Mouse (Mus musculus): ENCODE data around the gene Pgbd5.

GRCm38 (mm10) chr8:124455359-124455758, 15.9 kb upstream of the Pgbd5 start:
- no peak for TF ChIP-seq CTCF (IDR thresholded peaks at IDR 0.05; ENCODE audit: control insufficient read depth, insufficient read depth, low read length)
- TF ChIP-seq POLR2A (IDR thresholded peaks at IDR 0.05; ENCODE audit: borderline replicate concordance, control insufficient read depth, low read depth, low read length) = no peak
